Mouse (Mus musculus): ENCODE results near the gene Map3k5.

The Map3k5 gene

DNA sequence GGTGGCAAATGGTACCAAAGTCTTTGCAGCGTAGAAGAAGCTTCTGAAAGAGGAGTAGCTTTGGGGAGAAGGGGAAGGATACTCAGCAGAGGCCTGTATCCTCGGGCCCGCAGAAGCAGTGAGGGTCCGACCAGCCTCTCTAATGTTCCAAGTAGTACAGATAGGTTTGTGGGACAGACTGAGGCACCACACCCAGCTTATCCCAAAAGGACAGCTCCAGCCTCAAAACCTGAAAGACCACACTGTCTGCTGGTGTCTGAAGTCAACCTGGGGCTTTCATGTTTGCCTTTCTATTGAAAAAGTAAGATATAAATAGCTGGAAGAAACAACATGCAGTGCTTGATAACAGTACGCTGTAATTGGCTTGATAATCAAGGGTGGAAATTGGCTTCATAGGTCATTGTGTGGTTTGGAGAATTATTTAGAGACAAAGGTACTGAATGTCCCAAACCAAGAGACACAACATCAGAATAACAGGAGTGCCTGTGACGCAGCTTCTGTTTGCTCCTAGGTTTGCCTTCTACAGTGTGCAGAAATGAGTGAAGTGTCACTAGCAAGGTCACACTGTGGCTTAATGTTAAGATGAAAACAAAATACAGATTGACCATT lies 256.0 kb downstream of the Map3k5 start:
- DNase-seq (ENCODE audit: extremely low spot score) = no peak

Data from embryo, embryonic 9.5 days (tissue).